Mouse (Mus musculus): ENCODE measurements around the gene Actr3.
"Not testable (repeated sequence)": the region's sequence is repeated elsewhere in the genome, so short reads cannot be mapped to it uniquely, and the experiment has no call there.

Actr3 gene

GRCm38 (mm10) chr1:125437927-125438326, 2.4 kb upstream of the Actr3 start:
- DNase-seq: peak; percentile 12

GRCm38 (mm10) chr1:125437161-125437560, 1.6 kb upstream of the Actr3 start:
- no peak for DNase-seq

- DNase-seq: no peak
These were observed 534 bp downstream of the Actr3 start for GRCm38 (mm10) chr1:125435018-125435368.

- DNase-seq: peak; percentile 61
These were observed 984 bp downstream of the Actr3 start for GRCm38 (mm10) chr1:125434485-125435001.

- DNase-seq: peak; percentile 14
These were observed 4.2 kb downstream of the Actr3 start for GRCm38 (mm10) chr1:125431286-125431685.

- no peak for DNase-seq
These were observed 4.8 kb downstream of the Actr3 start for GRCm38 (mm10) chr1:125430737-125431136.

- DNase-seq: no peak
These were observed 5.5 kb downstream of the Actr3 start for GRCm38 (mm10) chr1:125429984-125430383.

GRCm38 (mm10) chr1:125428315-125428714, 7.2 kb downstream of the Actr3 start:
- DNase-seq: no peak

- DNase-seq: no peak
These were observed 9.0 kb downstream of the Actr3 start for GRCm38 (mm10) chr1:125426387-125427045.

- DNase-seq: no peak
These were observed 15.6 kb downstream of the Actr3 start for GRCm38 (mm10) chr1:125419906-125420305.

GRCm38 (mm10) chr1:125418732-125419131, 16.8 kb downstream of the Actr3 start:
- no peak for DNase-seq

GRCm38 (mm10) chr1:125407220-125407619, 28.3 kb downstream of the Actr3 start:
- no peak for DNase-seq

GRCm38 (mm10) chr1:125395391-125395790, 40.1 kb downstream of the Actr3 start:
- DNase-seq: no peak

- DNase-seq: not testable (repeated sequence)
These were observed 42.2 kb downstream of the Actr3 start for GRCm38 (mm10) chr1:125393324-125393723.

GRCm38 (mm10) chr1:125390065-125390754, 45.3 kb downstream of the Actr3 start:
- not testable (repeated sequence) for DNase-seq

GRCm38 (mm10) chr1:125389634-125390033, 45.9 kb downstream of the Actr3 start:
- DNase-seq: not testable (repeated sequence)

GRCm38 (mm10) chr1:125388370-125388769, 47.2 kb downstream of the Actr3 start:
- DNase-seq: no peak

- no peak for DNase-seq
These were observed 49.3 kb downstream of the Actr3 start for GRCm38 (mm10) chr1:125386217-125386616.

- DNase-seq: peak; percentile 27
These were observed 52.9 kb downstream of the Actr3 start for GRCm38 (mm10) chr1:125382622-125383021.

- no peak for DNase-seq
These were observed 56.6 kb downstream of the Actr3 start for GRCm38 (mm10) chr1:125378889-125379288.

- peak; percentile 12 for DNase-seq
These were observed 62.7 kb downstream of the Actr3 start for GRCm38 (mm10) chr1:125372855-125373254.

GRCm38 (mm10) chr1:125370779-125371178, 64.7 kb downstream of the Actr3 start:
- DNase-seq: peak; percentile 67

GRCm38 (mm10) chr1:125365576-125365975, 70.0 kb downstream of the Actr3 start:
- DNase-seq: no peak

GRCm38 (mm10) chr1:125351416-125352037, 84.0 kb downstream of the Actr3 start:
- DNase-seq: no peak

Data from lung, postnatal 10 days (tissue).